Mouse (Mus musculus) liver, embryonic 14.5 days (tissue): ENCODE measurements at regions not wholly inside any gene's neighbourhood (a gene's known extent, or its start where the extent isn't known, plus 50 kb on each side); places are given as distances from the start of the nearest gene placed in this dataset.

Source experiments
- ATAC-seq: fragments of 200-750 bp; cut with Nextera tagmentation; 2 replicates; pipeline ENCODE4 v1.8.0; 2017; ENCODE audit warnings: moderate number of reproducible peaks, mild to moderate bottlenecking, moderate library complexity; ENCODE audit not compliant: insufficient read depth
- DNase-seq, 3 experiments: peaks; one replicate each; pipeline ENCODE4 v3.0.0-alpha.2; 2012 to 2013; ENCODE audit warnings: low read depth in 3 of 3, low spot score in 3 of 3
- H3K27ac ChIP-seq: fragments of 300-500 bp; sonication (generic); 2 replicates; pipeline ENCODE4 v1.5.1; 2014; ENCODE audit warnings: moderate library complexity, mild to moderate bottlenecking, control low read depth, inconsistent platforms
- H3K27me3 ChIP-seq: fragments of 300-500 bp; sonication (generic); 2 replicates; pipeline ENCODE4 v1.6.1; 2014; ENCODE audit warnings: mild to moderate bottlenecking, low read length, moderate library complexity; ENCODE audit not compliant: control insufficient read depth, insufficient read depth
- H3K36me3 ChIP-seq: fragments of 300-500 bp; sonication (generic); replicated peaks from 2 replicates; pipeline ENCODE4 v1.6.1; 2014; ENCODE audit warnings: low read depth; ENCODE audit not compliant: control insufficient read depth, insufficient read depth
- H3K4me1 ChIP-seq, 2 experiments: fragments of 200-500 bp in 1 of 2; fragments of 300-500 bp in 1 of 2; sonication (generic) in 1 of 2; replicated peaks; 2 replicates each; pipeline ENCODE4 v1.6.1; 2012 to 2014; ENCODE audit warnings: antibody characterized with exemption in 1 of 2, inconsistent platforms in 1 of 2, low read length in 1 of 2; ENCODE audit not compliant: control insufficient read depth in 2 of 2, insufficient read depth in 2 of 2
- H3K4me2 ChIP-seq: fragments of 300-500 bp; sonication (generic); 2 replicates; pipeline ENCODE4 v1.6.1; 2014; ENCODE audit warnings: low read depth, mild to moderate bottlenecking, control low read depth, moderate library complexity
- H3K4me3 ChIP-seq, 2 experiments: fragments of 200-500 bp in 1 of 2; fragments of 300-500 bp in 1 of 2; sonication (generic) in 1 of 2; 2 replicates each; pipeline ENCODE4 v1.5.1; 2012 to 2014; ENCODE audit warnings: low read depth in 2 of 2, low read length in 2 of 2, mild to moderate bottlenecking in 2 of 2, control low read depth in 1 of 2, inconsistent platforms in 1 of 2, moderate library complexity in 1 of 2; ENCODE audit not compliant: insufficient read depth in 1 of 2
- H3K9ac ChIP-seq: fragments of 300-500 bp; sonication (generic); replicated peaks from 2 replicates; pipeline ENCODE4 v1.6.1; 2014; ENCODE audit warnings: mild to moderate bottlenecking, control low read depth, moderate library complexity
- H3K9me3 ChIP-seq: fragments of 300-500 bp; sonication (generic); 2 replicates; pipeline ENCODE4 v1.6.1; 2016; ENCODE audit warnings: low read length, mixed read lengths; ENCODE audit not compliant: control insufficient read depth
- CTCF ChIP-seq: IDR thresholded peaks from 2 replicates; pipeline ENCODE4 v1.5.1; 2016; ENCODE audit warnings: antibody characterized with exemption, low read depth, control low read depth
- EP300 ChIP-seq: IDR thresholded peaks from 2 replicates; pipeline ENCODE4 v1.6.1; 2016; ENCODE audit warnings: antibody characterized with exemption, low read depth
- WGBS: fragments of 180-500 bp; shearing (Covaris S2); extraction: QIAGEN DNeasy Blood & Tissue Kit; methylation state at CpG from one replicate; pipeline ENCODE4 v1.1.7; 2014; ENCODE audit not compliant: insufficient replicate concordance; 5-methylcytosine and 5-hydroxymethylcytosine counted together

GRCm38 (mm10) chr4:82207031-82207430, 498.5 kb downstream of the Nfib start:
- TF ChIP-seq CTCF (no peak), EP300 (no peak)
- DNase-seq (no peak), ATAC-seq (no peak)
- Histone ChIP-seq H3K27ac (no peak overlapping the region), H3K4me3 (no peak overlapping the region), H3K4me2 (no peak overlapping the region), H3K4me1 (no peaks in the 10 kb centered on the region), H3K36me3 (no peaks in the 10 kb centered on the region), H3K9ac (no peak overlapping the region), H3K9me3 (no peaks in the 10 kb centered on the region), H3K27me3 (no peaks in the 10 kb centered on the region)
- 76% methylated on average over 1 of the region's 1 CpGs for WGBS

- no peak for DNase-seq
- Histone ChIP-seq H3K27ac (no peak overlapping the region), H3K4me1 (peaks cover 0 to 2% of the 10 kb centered on the region in 2 experiments; a peak in 1 of 4 replicates), H3K36me3 (no peaks in the 10 kb centered on the region), H3K9ac (no peak overlapping the region), H3K4me3 (no peak overlapping the region), H3K27me3 (no peaks in the 10 kb centered on the region), H3K9me3 (no peaks in the 10 kb centered on the region), H3K4me2 (no peak overlapping the region)
- no peak for ATAC-seq
- TF ChIP-seq EP300 (no peak), CTCF (no peak)
- WGBS: 32% methylated on average over 2 of the region's 2 CpGs
Observed at GRCm38 (mm10) chr4:82200306-82200705, 505.2 kb downstream of the Nfib start.

GRCm38 (mm10) chr4:82199118-82199517, 506.4 kb downstream of the Nfib start:
- Histone ChIP-seq H3K36me3 (no peaks in the 10 kb centered on the region), H3K4me3 (no peak overlapping the region), H3K27ac (no peak overlapping the region), H3K9ac (no peak overlapping the region), H3K27me3 (no peaks in the 10 kb centered on the region), H3K4me2 (no peak overlapping the region), H3K4me1 (peaks cover 0 to 2% of the 10 kb centered on the region in 2 experiments; a peak in 1 of 4 replicates), H3K9me3 (no peaks in the 10 kb centered on the region)
- ATAC-seq (no peak), DNase-seq (no peak)
- no peak for TF ChIP-seq CTCF
- TF ChIP-seq EP300: no peak

- no peak overlapping the region for H3K9ac ChIP-seq
- ATAC-seq (no peak), DNase-seq (no peak)
- no peaks in the 10 kb centered on the region for H3K9me3 ChIP-seq
- no peaks in the 10 kb centered on the region for H3K36me3 ChIP-seq
- no peak overlapping the region for H3K27ac ChIP-seq
- H3K4me1 ChIP-seq: peaks cover 0 to 2% of the 10 kb centered on the region in 2 experiments; a peak in 1 of 4 replicates
- 52% methylated on average over 6 of the region's 6 CpGs for whole genome bisulfite sequencing
- TF ChIP-seq CTCF (no peak), EP300 (no peak)
- H3K27me3 ChIP-seq: no peaks in the 10 kb centered on the region
- H3K4me3 ChIP-seq: no peak overlapping the region
- no peak overlapping the region for H3K4me2 ChIP-seq
Observed at GRCm38 (mm10) chr4:82197611-82198010, 507.9 kb downstream of the Nfib start.

- no peaks in the 10 kb centered on the region for H3K9me3 ChIP-seq
- H3K27ac ChIP-seq: no peak overlapping the region
- 16% methylated on average over 6 of the region's 6 CpGs for WGBS
- peaks cover 0 to 2% of the 10 kb centered on the region in 2 experiments; a peak in 1 of 4 replicates for H3K4me1 ChIP-seq
- H3K4me3 ChIP-seq: no peak overlapping the region
- TF ChIP-seq EP300 (no peak), CTCF (no peak)
- H3K4me2 ChIP-seq: no peak overlapping the region
- ATAC-seq: no peak
- no peaks in the 10 kb centered on the region for H3K27me3 ChIP-seq
- H3K36me3 ChIP-seq: no peaks in the 10 kb centered on the region
- no peak for DNase-seq
- no peak overlapping the region for H3K9ac ChIP-seq
Observed at GRCm38 (mm10) chr4:82196024-82196647, 509.4 kb downstream of the Nfib start.
